Mouse (Mus musculus) cerebral cortex, adult 2 months (tissue): Measurements from ENCODE around the gene Rsrc2.

Experiments
- WGBS: fragments of 180-500 bp; shearing (Covaris S2); methylation state at CpG from one replicate; pipeline ENCODE4 v1.1.7; 2018; 5-methylcytosine and 5-hydroxymethylcytosine counted together

Gene Rsrc2

GRCm38 (mm10) chr5:123696244-123696643 lies 53.0 kb downstream of the Rsrc2 start:
- 82% methylated on average over 7 of the region's 7 CpGs for WGBS

GRCm38 (mm10) chr5:123694468-123694867 lies 54.7 kb downstream of the Rsrc2 start:
- WGBS = 53% methylated on average over 6 of the region's 6 CpGs

GRCm38 (mm10) chr5:123684221-123685144 lies 64.7 kb downstream of the Rsrc2 start, which contains the start of gene Clip1:
Gene Clip1 (minus strand): TSS chr5:123684618.
- WGBS = under 1% methylated on average over 63 of the region's 64 CpGs

DNA sequence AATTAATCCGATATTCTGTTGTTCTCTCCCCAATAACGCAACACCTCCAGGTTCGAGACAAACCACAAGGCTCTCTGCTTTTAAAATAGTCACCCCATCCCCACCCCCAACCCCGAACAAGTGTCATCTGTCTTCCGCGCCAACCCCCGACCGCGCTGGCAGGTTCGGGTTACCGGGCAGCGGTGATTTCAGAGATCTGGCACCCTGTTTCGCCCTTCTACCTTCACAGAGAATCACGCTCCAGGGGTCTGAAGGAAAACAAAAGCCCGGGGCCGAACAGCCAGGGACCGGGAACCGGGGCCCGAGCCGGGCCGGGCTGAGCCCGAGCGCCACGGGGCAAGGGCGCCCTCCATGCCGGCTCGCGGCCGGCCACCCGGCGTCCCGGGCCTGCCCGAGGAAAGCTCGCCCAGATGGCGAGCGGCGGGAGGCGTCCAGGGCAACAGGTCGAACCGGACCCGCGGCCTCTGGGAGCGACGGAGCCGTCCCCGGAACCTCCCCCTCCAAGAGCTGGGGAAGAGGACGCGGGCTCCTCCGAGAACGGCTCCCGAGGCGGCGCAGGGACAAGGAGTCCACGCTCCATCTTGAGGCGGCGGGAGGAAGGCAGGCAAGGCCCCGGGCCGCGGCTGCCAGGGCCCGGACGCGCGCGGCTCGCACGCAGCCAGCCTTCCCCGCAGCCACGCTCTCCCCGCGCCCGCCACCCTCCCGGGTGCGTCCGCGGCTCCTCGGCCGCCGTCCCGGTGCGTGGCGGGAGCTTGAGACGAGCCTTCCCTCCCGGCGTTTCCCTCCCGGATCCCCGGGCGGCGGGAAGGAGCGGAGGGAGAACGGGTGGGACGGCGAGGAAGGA lies 65.6 kb downstream of the Rsrc2 start:
- WGBS = 1% methylated on average over 91 of the region's 92 CpGs

DNA sequence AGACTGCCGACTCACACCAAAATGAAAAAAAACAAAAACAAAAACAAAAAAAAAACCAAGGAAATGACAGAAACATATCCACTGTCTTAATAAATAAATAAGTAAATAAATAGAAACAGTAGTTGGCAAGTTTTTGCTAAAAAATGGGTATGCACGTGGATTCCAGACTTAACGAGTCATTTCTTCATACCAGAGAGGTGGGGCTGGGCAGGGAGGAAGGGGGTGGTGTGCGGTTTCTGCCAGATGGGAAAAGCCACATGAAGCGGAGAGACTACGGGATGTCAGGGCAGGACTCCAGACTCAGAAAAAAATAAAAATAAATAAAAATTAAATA lies 66.2 kb downstream of the Rsrc2 start:
- WGBS = 7% methylated on average over 6 of the region's 6 CpGs

DNA sequence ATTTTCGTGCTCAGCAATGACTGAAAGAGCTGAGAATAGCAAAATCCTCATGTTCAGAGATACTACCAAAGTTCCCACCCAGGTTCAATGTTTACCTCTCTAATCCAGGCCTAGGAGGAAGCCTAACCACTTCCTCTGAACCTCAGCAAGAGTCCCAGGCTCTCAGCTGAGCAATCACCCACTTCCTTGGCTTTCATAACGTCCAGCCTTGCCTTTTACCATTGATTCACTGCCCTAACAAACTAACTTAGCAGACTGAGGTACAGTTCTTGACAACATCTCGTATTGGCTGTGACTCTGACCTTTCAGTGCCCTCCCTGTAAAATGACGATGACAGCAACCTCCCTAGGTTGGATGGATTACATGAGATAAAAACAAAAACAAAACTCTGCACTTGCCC lies 66.8 kb downstream of the Rsrc2 start:
- 33% methylated on average over 4 of the region's 4 CpGs for WGBS

DNA sequence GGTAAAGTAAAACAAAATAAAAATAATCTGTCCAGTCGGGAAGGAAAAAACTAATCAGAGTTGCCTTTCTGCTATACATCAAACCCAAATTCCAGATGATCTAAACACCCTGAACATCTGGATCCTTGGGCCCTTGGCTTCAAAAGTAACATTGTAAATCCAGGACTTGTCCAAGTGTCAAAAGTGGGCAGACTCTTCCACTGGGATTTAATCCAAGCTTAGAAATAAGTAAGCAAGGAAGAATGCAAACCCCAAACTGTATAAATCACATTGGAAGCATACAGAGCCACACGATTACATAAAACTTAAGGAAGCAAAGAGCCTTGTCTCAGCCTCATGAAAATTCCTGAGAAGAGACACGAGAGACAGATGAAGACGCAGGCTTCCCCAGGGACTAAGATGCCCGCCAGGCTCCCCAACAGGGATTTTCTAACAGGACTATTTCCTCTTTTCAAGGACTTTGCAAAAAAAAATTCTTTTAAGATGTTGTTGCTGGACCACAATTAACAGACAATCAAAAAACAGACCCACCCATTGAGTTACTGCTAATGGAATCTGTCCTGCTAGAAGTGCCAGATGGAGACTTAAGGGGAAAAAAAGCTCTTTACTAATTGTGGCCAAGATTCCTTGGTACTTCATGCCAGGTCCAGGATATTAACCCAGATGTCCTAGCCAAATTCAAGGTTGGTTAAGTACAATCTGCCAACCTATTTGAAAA lies 69.5 kb downstream of the Rsrc2 start:
- 25% methylated on average over 5 of the region's 5 CpGs for WGBS

GRCm38 (mm10) chr5:123679106-123679505 lies 70.1 kb downstream of the Rsrc2 start:
- WGBS = 73% methylated on average over 3 of the region's 3 CpGs
